Mouse (Mus musculus) embryonic facial prominence, embryonic 11.5 days (tissue): ENCODE measurements around the gene Cdk5. TPM values are rescaled to one million over a fixed set of nuclear protein-coding genes. Genes with fewer than 3 reads are reported as not detected.

Experiments used
- ATAC-seq: fragments of 200-750 bp; cut with Nextera tagmentation; replicated peaks from 2 replicates; pipeline ENCODE4 v1.8.0; 2017; ENCODE audit warnings: low read depth; ENCODE audit not compliant: insufficient number of reproducible peaks, low FRiP score, low TSS enrichment
- DNase-seq: peaks from one replicate; pipeline ENCODE4 v3.0.0-alpha.2; 2015; ENCODE audit warnings: low spot score
- H3K27ac ChIP-seq: fragments of 300-500 bp; sonication (generic); replicated peaks from 2 replicates; pipeline ENCODE4 v1.5.1; 2014; ENCODE audit warnings: mild to moderate bottlenecking, low read depth, low read length, control low read depth
- H3K27me3 ChIP-seq: fragments of 300-500 bp; sonication (generic); 2 replicates; pipeline ENCODE4 v1.6.1; 2014; ENCODE audit warnings: mild to moderate bottlenecking, low read length, moderate library complexity, mixed read lengths; ENCODE audit not compliant: control insufficient read depth, insufficient read depth
- H3K36me3 ChIP-seq: fragments of 300-500 bp; sonication (generic); replicated peaks from 2 replicates; pipeline ENCODE4 v1.6.1; 2014; ENCODE audit warnings: low read depth, mild to moderate bottlenecking, low read length, moderate library complexity, mixed read lengths; ENCODE audit not compliant: control insufficient read depth, insufficient read depth
- H3K4me1 ChIP-seq: fragments of 300-500 bp; sonication (generic); 2 replicates; pipeline ENCODE4 v1.6.1; 2014; ENCODE audit warnings: low read length, mixed read lengths; ENCODE audit not compliant: control insufficient read depth, insufficient read depth
- H3K4me2 ChIP-seq: fragments of 300-500 bp; sonication (generic); 2 replicates; pipeline ENCODE4 v1.6.1; 2014; ENCODE audit warnings: low read depth, mild to moderate bottlenecking, control low read depth, low read length, moderate library complexity
- H3K4me3 ChIP-seq: fragments of 300-500 bp; sonication (generic); 2 replicates; pipeline ENCODE4 v1.5.1; 2014; ENCODE audit warnings: low read depth, low read length, control low read depth
- H3K9ac ChIP-seq: fragments of 300-500 bp; sonication (generic); replicated peaks from 2 replicates; pipeline ENCODE4 v1.6.1; 2014; ENCODE audit warnings: mild to moderate bottlenecking, control low read depth, low read length
- H3K9me3 ChIP-seq: fragments of 300-500 bp; sonication (generic); replicated peaks from 2 replicates; pipeline ENCODE4 v1.6.1; 2016; ENCODE audit warnings: mild to moderate bottlenecking, low read length, inconsistent platforms, mixed read lengths; ENCODE audit not compliant: control insufficient read depth
- WGBS: fragments of 180-500 bp; shearing (Covaris S2); extraction: QIAGEN DNeasy Blood & Tissue Kit; methylation state at CpG from one replicate; pipeline ENCODE4 v1.1.7; 2014; 5-methylcytosine and 5-hydroxymethylcytosine counted together
- polyA plus RNA-seq: library from polyadenylated mRNA; unstranded; fragments of >200 nt; fragmentation: Nextera tagmentation; extraction: Ambion mirVana; gene quantifications from 2 replicates; pipeline ENCODE4 v1.2.1, GENCODE M21; 2014

Cdk5 gene
- polyA plus RNA-seq, 1 experiment from 2014 or later, result 50.8 TPM

- no peak overlapping the region for H3K27ac ChIP-seq
- H3K9me3 ChIP-seq, result no peaks in the 10 kb centered on the region
- 75% methylated on average over 7 of the region's 7 CpGs for WGBS
- H3K27me3 ChIP-seq, result peaks cover 6% of the 10 kb centered on the region
- H3K9ac ChIP-seq, result no peak overlapping the region
- DNase-seq (no peak), ATAC-seq (no peak)
- H3K4me3 ChIP-seq, result no peak overlapping the region
- H3K36me3 ChIP-seq, result no peaks in the 10 kb centered on the region
- H3K4me2 ChIP-seq, result no peak overlapping the region
- H3K4me1 ChIP-seq, result peaks cover 3% of the 10 kb centered on the region; the same call in 1 of the 2 replicates
Observed at GRCm38 (mm10) chr5:24392724-24393123, 30.6 kb downstream of the Cdk5 start.

- H3K27me3 ChIP-seq, result peaks cover 13% of the 10 kb centered on the region
- no peak within 1 kb of the TSS for H3K4me3 ChIP-seq
- DNase-seq, result no peak
- no peak for ATAC-seq
- WGBS, result 85% methylated on average over 7 of the region's 7 CpGs
- no peak within 1 kb of the TSS for H3K27ac ChIP-seq
- H3K4me1 ChIP-seq, result peaks cover 3% of the 10 kb centered on the region; the same call in 1 of the 2 replicates
- H3K9ac ChIP-seq, result no peak within 1 kb of the TSS
- no peaks in the 10 kb centered on the region for H3K9me3 ChIP-seq
- H3K4me2 ChIP-seq, result no peak within 1 kb of the TSS
- H3K36me3 ChIP-seq, result no peaks in the 10 kb centered on the region
Observed at GRCm38 (mm10) chr5:24391864-24392263, 31.5 kb downstream of the Cdk5 start, which contains the start of gene Atg9b. Atg9b (minus strand) TSS chr5:24392143.

GRCm38 (mm10) chr5:24389658-24390020 lies 33.7 kb downstream of the Cdk5 start:
- no peak overlapping the region for H3K27ac ChIP-seq
- H3K4me3 ChIP-seq, result no peak overlapping the region
- no peak overlapping the region for H3K4me2 ChIP-seq
- no peak overlapping the region for H3K9ac ChIP-seq
- H3K9me3 ChIP-seq, result no peaks in the 10 kb centered on the region
- peaks cover 3% of the 10 kb centered on the region; the same call in 1 of the 2 replicates for H3K4me1 ChIP-seq
- H3K36me3 ChIP-seq, result no peaks in the 10 kb centered on the region
- H3K27me3 ChIP-seq, result peaks cover 14% of the 10 kb centered on the region
- ATAC-seq, result no peak
- 72% methylated on average over 4 of the region's 4 CpGs for WGBS
- DNase-seq, result no peak

GRCm38 (mm10) chr5:24389011-24389657 lies 34.2 kb downstream of the Cdk5 start:
- no peak overlapping the region for H3K27ac ChIP-seq
- H3K4me2 ChIP-seq, result no peak overlapping the region
- no peak overlapping the region for H3K4me3 ChIP-seq
- H3K9me3 ChIP-seq, result no peaks in the 10 kb centered on the region
- peak; percentile 24 for DNase-seq
- H3K9ac ChIP-seq, result no peak overlapping the region
- ATAC-seq, result no peak
- 58% methylated on average over 6 of the region's 7 CpGs for WGBS
- no peaks in the 10 kb centered on the region for H3K36me3 ChIP-seq
- H3K27me3 ChIP-seq, result peaks cover 14% of the 10 kb centered on the region
- peaks cover 3% of the 10 kb centered on the region; the same call in 1 of the 2 replicates for H3K4me1 ChIP-seq

- Histone ChIP-seq H3K27me3 (peaks cover 14% of the 10 kb centered on the region), H3K27ac (no peak overlapping the region), H3K4me3 (peak overlapping the region; percentile 43), H3K9ac (peak overlapping the region; percentile 69), H3K4me1 (peaks cover 5% of the 10 kb centered on the region; the same call in 1 of the 2 replicates), H3K4me2 (peak overlapping the region; percentile 97), H3K9me3 (no peaks in the 10 kb centered on the region), H3K36me3 (no peaks in the 10 kb centered on the region)
- 24% methylated on average over 25 of the region's 26 CpGs for WGBS
- ATAC-seq, result no peak
- DNase-seq, result no peak
Observed at GRCm38 (mm10) chr5:24388246-24388915, 34.9 kb downstream of the Cdk5 start.

GRCm38 (mm10) chr5:24387264-24388241 lies 35.8 kb downstream of the Cdk5 start:
- Histone ChIP-seq H3K4me2 (peak overlapping the region; percentile 97), H3K9ac (peak overlapping the region; percentile 69), H3K9me3 (no peaks in the 10 kb centered on the region), H3K36me3 (no peaks in the 10 kb centered on the region), H3K27me3 (peaks cover 14% of the 10 kb centered on the region), H3K4me1 (peaks cover 5% of the 10 kb centered on the region; the same call in 1 of the 2 replicates), H3K27ac (no peak overlapping the region), H3K4me3 (peak overlapping the region; percentile 43)
- 2% methylated on average over 73 of the region's 73 CpGs for WGBS
- ATAC-seq (0 out of 2 replicates have a peak, but pooled peaks have one; percentile 17), DNase-seq (peak; percentile 67)

GRCm38 (mm10) chr5:24385887-24386550 lies 37.3 kb downstream of the Cdk5 start:
- H3K9ac ChIP-seq, result no peak overlapping the region
- no peak overlapping the region for H3K27ac ChIP-seq
- no peak overlapping the region for H3K4me2 ChIP-seq
- H3K9me3 ChIP-seq, result no peaks in the 10 kb centered on the region
- H3K4me3 ChIP-seq, result no peak overlapping the region
- WGBS, result 80% methylated on average over 10 of the region's 10 CpGs
- H3K27me3 ChIP-seq, result peaks cover 14% of the 10 kb centered on the region
- ATAC-seq (no peak), DNase-seq (no peak)
- no peaks in the 10 kb centered on the region for H3K36me3 ChIP-seq
- H3K4me1 ChIP-seq, result peaks cover 5% of the 10 kb centered on the region; the same call in 1 of the 2 replicates
